Mouse (Mus musculus) liver, embryonic 14.5 days (tissue): Measurements from ENCODE around the gene Sepsecs.

Source experiments
- CTCF ChIP-seq: IDR thresholded peaks from 2 replicates; pipeline ENCODE4 v1.5.1; 2016; ENCODE audit warnings: antibody characterized with exemption, low read depth, control low read depth
- EP300 ChIP-seq: IDR thresholded peaks from 2 replicates; pipeline ENCODE4 v1.6.1; 2016; ENCODE audit warnings: antibody characterized with exemption, low read depth

DNA sequence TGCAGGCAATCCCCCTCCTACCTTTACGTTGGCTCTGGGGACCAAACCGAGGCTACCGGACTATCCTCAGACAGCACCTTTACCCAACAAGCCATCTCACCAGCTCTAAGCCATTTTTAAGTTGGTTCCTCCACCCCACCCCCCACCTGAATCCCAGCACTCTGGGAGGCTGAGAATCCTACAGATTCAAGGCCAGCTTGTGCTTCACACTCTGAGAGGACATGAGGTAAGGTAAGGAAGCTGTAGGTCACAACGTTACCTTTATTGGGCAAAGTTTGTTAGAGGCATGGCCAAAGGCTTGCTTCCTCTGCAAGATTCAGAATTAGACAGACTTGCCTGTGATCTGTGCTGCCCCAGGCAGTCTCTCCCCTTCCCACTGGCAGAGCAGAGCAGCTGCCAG is 10.7 kb upstream of the Sepsecs start:
- TF ChIP-seq CTCF (no peak), EP300 (no peak)
